Mouse (Mus musculus): ENCODE results near the gene Usp20. TPM values are rescaled to one million over a fixed set of nuclear protein-coding genes. Genes with fewer than 3 reads are reported as not detected.
A peak's percentile ranks its signal among the peaks of the same experiment; 100 is the strongest.

The Usp20 gene
- polyA plus RNA-seq, 1 experiment from 2014 or later: 11.2 TPM

GRCm38 (mm10) chr2:30965627-30966026, 16.5 kb upstream of the Usp20 start:
- H3K4me2 ChIP-seq: no peak overlapping the region
- no peak overlapping the region for H3K4me3 ChIP-seq (ENCODE audit: low read depth, low read length)
- no peaks in the 10 kb centered on the region for H3K27me3 ChIP-seq (ENCODE audit: control insufficient read depth, insufficient read depth, low read length)
- WGBS (ENCODE audit: insufficient replicate concordance): 88% methylated on average over 8 of the region's 8 CpGs
- no peaks in the 10 kb centered on the region for H3K9me3 ChIP-seq (replicated peaks; ENCODE audit: control insufficient read depth, low read length)
- peaks cover 10% of the 10 kb centered on the region for H3K4me1 ChIP-seq (ENCODE audit: control insufficient read depth, insufficient read depth, low read length)
- H3K9ac ChIP-seq (ENCODE audit: low read depth, low read length): no peak overlapping the region
- ATAC-seq (replicated peaks; ENCODE audit: insufficient number of reproducible peaks, low FRiP score, low TSS enrichment): no peak
- no peak overlapping the region for H3K27ac ChIP-seq (ENCODE audit: low read depth, low read length)
- peaks cover 14% of the 10 kb centered on the region; the same call in 1 of the 2 replicates for H3K36me3 ChIP-seq (ENCODE audit: control insufficient read depth, insufficient read depth, low read length)

DNA sequence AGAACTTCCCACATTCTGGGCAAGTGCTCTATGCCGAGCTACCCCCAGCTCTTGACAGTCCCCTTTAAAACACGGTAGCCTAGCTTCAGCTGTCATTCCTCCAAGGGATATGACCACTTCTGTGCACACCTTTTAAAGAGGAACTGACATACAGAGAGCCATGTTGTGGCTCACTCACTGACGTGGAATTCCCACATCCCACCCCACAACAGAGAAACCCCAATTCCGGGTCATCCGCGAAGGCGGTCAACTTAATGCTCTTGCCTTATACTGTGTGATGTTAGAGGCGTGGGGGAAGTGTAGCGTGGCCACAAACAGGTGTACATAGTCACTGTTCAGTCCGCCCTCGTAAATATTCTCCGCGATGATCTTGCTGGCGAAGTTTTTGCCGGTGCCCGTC, 15.3 kb upstream of the Usp20 start:
- Histone ChIP-seq H3K36me3 (ENCODE audit: control insufficient read depth, insufficient read depth, low read length) (peaks cover 9% of the 10 kb centered on the region; the same call in 1 of the 2 replicates), H3K9ac (ENCODE audit: low read depth, low read length) (peak overlapping the region; percentile 90), H3K4me3 (ENCODE audit: low read depth, low read length) (peak overlapping the region; percentile 98), H3K4me1 (ENCODE audit: control insufficient read depth, insufficient read depth, low read length) (peaks cover 10% of the 10 kb centered on the region), H3K27me3 (ENCODE audit: control insufficient read depth, insufficient read depth, low read length) (no peaks in the 10 kb centered on the region), H3K4me2 (peak overlapping the region; percentile 68), H3K9me3 (replicated peaks; ENCODE audit: control insufficient read depth, low read length) (no peaks in the 10 kb centered on the region), H3K27ac (ENCODE audit: low read depth, low read length) (no peak overlapping the region)
- ATAC-seq (replicated peaks; ENCODE audit: insufficient number of reproducible peaks, low FRiP score, low TSS enrichment): no peak
- WGBS (ENCODE audit: insufficient replicate concordance): 22% methylated on average over 16 of the region's 16 CpGs

- 2% methylated on average over 59 of the region's 59 CpGs for WGBS (ENCODE audit: insufficient replicate concordance)
- Histone ChIP-seq H3K36me3 (ENCODE audit: control insufficient read depth, insufficient read depth, low read length) (peaks cover 7% of the 10 kb centered on the region; the same call in 1 of the 2 replicates), H3K4me3 (ENCODE audit: low read depth, low read length) (peak within 1 kb of the TSS; percentile 98), H3K4me1 (ENCODE audit: control insufficient read depth, insufficient read depth, low read length) (peaks cover 10% of the 10 kb centered on the region), H3K9me3 (replicated peaks; ENCODE audit: control insufficient read depth, low read length) (no peaks in the 10 kb centered on the region), H3K4me2 (peak within 1 kb of the TSS; percentile 68), H3K27me3 (ENCODE audit: control insufficient read depth, insufficient read depth, low read length) (no peaks in the 10 kb centered on the region), H3K9ac (ENCODE audit: low read depth, low read length) (peak within 1 kb of the TSS; percentile 90), H3K27ac (ENCODE audit: low read depth, low read length) (peak within 1 kb of the TSS; percentile 59; the same call in 1 of the 2 replicates)
- ATAC-seq (replicated peaks; ENCODE audit: insufficient number of reproducible peaks, low FRiP score, low TSS enrichment): peak; percentile 86
Observed at GRCm38 (mm10) chr2:30967352-30968327, 14.4 kb upstream of the Usp20 start, which contains the start of gene Tor1a. Tor1a (minus strand) TSS chr2:30967933.

DNA sequence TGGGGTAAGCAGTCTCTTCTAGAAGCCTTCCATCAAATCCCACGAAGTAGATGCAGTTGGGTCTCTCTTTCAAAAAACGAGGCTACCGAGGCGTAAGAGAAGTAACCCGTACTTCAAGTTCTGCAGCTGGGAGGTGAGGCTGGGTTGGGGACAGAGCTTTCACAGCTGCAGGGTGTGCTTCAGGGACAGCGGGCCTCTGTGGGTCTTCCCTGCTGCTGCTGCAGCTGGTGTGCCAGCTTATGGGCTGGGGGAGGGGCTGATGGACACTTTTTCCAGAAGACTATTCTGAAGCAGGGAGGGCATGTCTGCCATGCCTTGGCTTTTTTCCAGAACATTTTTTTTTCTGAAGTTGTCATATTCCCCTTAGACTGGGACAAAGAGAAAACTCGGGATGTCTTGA, 945 bp downstream of the Usp20 start:
- no peak overlapping the region for H3K27ac ChIP-seq (ENCODE audit: low read depth, low read length)
- no peak for ATAC-seq (replicated peaks; ENCODE audit: insufficient number of reproducible peaks, low FRiP score, low TSS enrichment)
- H3K9me3 ChIP-seq (replicated peaks; ENCODE audit: control insufficient read depth, low read length): no peaks in the 10 kb centered on the region
- no peaks in the 10 kb centered on the region for H3K27me3 ChIP-seq (ENCODE audit: control insufficient read depth, insufficient read depth, low read length)
- H3K9ac ChIP-seq (ENCODE audit: low read depth, low read length): peak overlapping the region; percentile 74; the same call in 1 of the 2 replicates
- H3K36me3 ChIP-seq (ENCODE audit: control insufficient read depth, insufficient read depth, low read length): peaks cover 11% of the 10 kb centered on the region; the same call in 1 of the 2 replicates
- H3K4me1 ChIP-seq (ENCODE audit: control insufficient read depth, insufficient read depth, low read length): peaks cover 19% of the 10 kb centered on the region
- WGBS (ENCODE audit: insufficient replicate concordance): 54% methylated on average over 7 of the region's 7 CpGs
- H3K4me2 ChIP-seq: peak overlapping the region; percentile 91
- H3K4me3 ChIP-seq (ENCODE audit: low read depth, low read length): peak overlapping the region; percentile 85

DNA sequence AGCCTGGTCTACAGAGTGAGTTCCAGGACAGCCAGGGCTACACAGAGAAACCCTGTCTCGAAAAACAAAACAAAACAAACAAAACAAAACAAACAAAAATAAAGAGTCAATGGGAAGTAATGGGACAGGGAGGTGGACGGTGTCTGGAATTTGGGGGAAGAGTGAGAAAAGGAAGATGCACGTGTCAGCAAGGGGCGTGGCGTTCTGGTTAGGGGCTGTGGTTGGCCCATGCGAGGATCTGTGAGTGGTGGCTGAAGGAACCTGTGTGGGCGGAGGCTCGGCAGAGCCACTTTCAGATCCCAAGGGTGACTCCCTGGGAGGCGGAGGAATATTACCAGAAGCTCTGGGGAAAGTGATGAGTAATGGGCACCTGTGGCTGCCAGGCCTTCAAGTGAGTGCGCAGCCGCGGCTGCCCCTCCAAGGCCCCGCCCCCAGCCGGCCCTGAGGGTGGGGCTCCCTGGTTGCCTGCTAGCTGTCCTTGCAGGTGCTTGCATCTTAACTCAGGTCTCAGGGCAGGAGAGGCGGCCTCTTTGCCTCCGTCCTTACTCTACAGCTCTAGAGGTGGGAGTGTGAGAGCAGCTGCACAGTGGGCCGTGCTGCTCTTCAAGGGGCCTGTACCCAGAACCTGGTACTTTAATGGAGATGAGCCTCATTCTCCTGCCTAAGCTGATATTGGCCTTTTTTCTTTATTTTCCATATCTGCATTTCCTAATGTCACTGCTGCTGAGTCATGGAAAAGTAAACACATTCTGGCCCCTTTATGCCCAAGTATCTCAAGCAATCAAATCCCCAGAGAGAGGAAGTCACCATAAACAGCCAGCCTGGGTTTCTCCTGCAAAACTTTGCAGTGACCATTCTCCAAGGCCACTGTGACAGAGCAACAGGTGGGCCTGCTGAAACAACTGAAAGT, 3.3 kb downstream of the Usp20 start:
- 21% methylated on average over 17 of the region's 17 CpGs for WGBS (ENCODE audit: insufficient replicate concordance)
- ATAC-seq (replicated peaks; ENCODE audit: insufficient number of reproducible peaks, low FRiP score, low TSS enrichment): no peak
- Histone ChIP-seq H3K27ac (ENCODE audit: low read depth, low read length) (no peak overlapping the region), H3K9me3 (replicated peaks; ENCODE audit: control insufficient read depth, low read length) (no peaks in the 10 kb centered on the region), H3K9ac (ENCODE audit: low read depth, low read length) (no peak overlapping the region), H3K4me3 (ENCODE audit: low read depth, low read length) (no peak overlapping the region), H3K27me3 (ENCODE audit: control insufficient read depth, insufficient read depth, low read length) (no peaks in the 10 kb centered on the region), H3K4me1 (ENCODE audit: control insufficient read depth, insufficient read depth, low read length) (peaks cover 19% of the 10 kb centered on the region), H3K36me3 (ENCODE audit: control insufficient read depth, insufficient read depth, low read length) (no peaks in the 10 kb centered on the region), H3K4me2 (peak overlapping the region; percentile 12)

GRCm38 (mm10) chr2:30990221-30990620, 8.1 kb downstream of the Usp20 start:
- no peaks in the 10 kb centered on the region for H3K9me3 ChIP-seq (replicated peaks; ENCODE audit: control insufficient read depth, low read length)
- 79% methylated on average over 9 of the region's 9 CpGs for WGBS (ENCODE audit: insufficient replicate concordance)

GRCm38 (mm10) chr2:30994853-30995252, 12.8 kb downstream of the Usp20 start:
- no peak overlapping the region for H3K4me2 ChIP-seq
- ATAC-seq (replicated peaks; ENCODE audit: insufficient number of reproducible peaks, low FRiP score, low TSS enrichment): no peak
- WGBS (ENCODE audit: insufficient replicate concordance): 90% methylated on average over 4 of the region's 4 CpGs
- peaks cover 16% of the 10 kb centered on the region for H3K4me1 ChIP-seq (ENCODE audit: control insufficient read depth, insufficient read depth, low read length)
- no peaks in the 10 kb centered on the region for H3K9me3 ChIP-seq (replicated peaks; ENCODE audit: control insufficient read depth, low read length)
- H3K27ac ChIP-seq (ENCODE audit: low read depth, low read length): no peak overlapping the region
- no peak overlapping the region for H3K4me3 ChIP-seq (ENCODE audit: low read depth, low read length)
- H3K27me3 ChIP-seq (ENCODE audit: control insufficient read depth, insufficient read depth, low read length): no peaks in the 10 kb centered on the region
- no peaks in the 10 kb centered on the region for H3K36me3 ChIP-seq (ENCODE audit: control insufficient read depth, insufficient read depth, low read length)
- H3K9ac ChIP-seq (ENCODE audit: low read depth, low read length): no peak overlapping the region

More at GRCm38 (mm10) chr2:30990221-30990620, 8.1 kb downstream of the Usp20 start:
- H3K4me2 ChIP-seq: no peak overlapping the region
- no peaks in the 10 kb centered on the region for H3K36me3 ChIP-seq (ENCODE audit: control insufficient read depth, insufficient read depth, low read length)
- H3K9ac ChIP-seq (ENCODE audit: low read depth, low read length): no peak overlapping the region
- ATAC-seq (replicated peaks; ENCODE audit: insufficient number of reproducible peaks, low FRiP score, low TSS enrichment): no peak
- no peaks in the 10 kb centered on the region for H3K27me3 ChIP-seq (ENCODE audit: control insufficient read depth, insufficient read depth, low read length)
- H3K27ac ChIP-seq (ENCODE audit: low read depth, low read length): no peak overlapping the region
- no peak overlapping the region for H3K4me3 ChIP-seq (ENCODE audit: low read depth, low read length)
- H3K4me1 ChIP-seq (ENCODE audit: control insufficient read depth, insufficient read depth, low read length): peaks cover 7% of the 10 kb centered on the region; the same call in 1 of the 2 replicates

- Histone ChIP-seq H3K9ac (ENCODE audit: low read depth, low read length) (peak overlapping the region; percentile 36; the same call in 1 of the 2 replicates), H3K27me3 (ENCODE audit: control insufficient read depth, insufficient read depth, low read length) (no peaks in the 10 kb centered on the region), H3K4me2 (peak overlapping the region; percentile 46), H3K27ac (ENCODE audit: low read depth, low read length) (peak overlapping the region; percentile 57; the same call in 1 of the 2 replicates), H3K4me1 (ENCODE audit: control insufficient read depth, insufficient read depth, low read length) (peaks cover 16% of the 10 kb centered on the region), H3K4me3 (ENCODE audit: low read depth, low read length) (no peak overlapping the region), H3K36me3 (ENCODE audit: control insufficient read depth, insufficient read depth, low read length) (no peaks in the 10 kb centered on the region), H3K9me3 (replicated peaks; ENCODE audit: control insufficient read depth, low read length) (no peaks in the 10 kb centered on the region)
- no peak for ATAC-seq (replicated peaks; ENCODE audit: insufficient number of reproducible peaks, low FRiP score, low TSS enrichment)
- WGBS (ENCODE audit: insufficient replicate concordance): 70% methylated on average over 11 of the region's 11 CpGs
Observed at GRCm38 (mm10) chr2:30995432-30995996, 13.4 kb downstream of the Usp20 start.
